Mouse (Mus musculus) limb, embryonic 13.5 days (tissue): ENCODE results near the gene Hdhd5. TPM values are rescaled to one million over a fixed set of nuclear protein-coding genes. Genes with fewer than 3 reads are reported as not detected.
A peak's percentile ranks its signal among the peaks of the same experiment; 100 is the strongest.

Source experiments
- ATAC-seq: fragments of 200-750 bp; cut with Nextera tagmentation; 2 replicates; pipeline ENCODE4 v1.8.0; 2017; ENCODE audit warnings: low read depth, moderate number of reproducible peaks, moderate TSS enrichment; ENCODE audit not compliant: low FRiP score
- H3K27ac ChIP-seq: fragments of 300-500 bp; sonication (generic); 2 replicates; pipeline ENCODE4 v1.5.1; 2015; ENCODE audit warnings: inconsistent platforms, mild to moderate bottlenecking, moderate library complexity
- H3K27me3 ChIP-seq: fragments of 300-500 bp; sonication (generic); 2 replicates; pipeline ENCODE4 v1.6.1; 2015; ENCODE audit warnings: mild to moderate bottlenecking, inconsistent platforms
- H3K36me3 ChIP-seq: fragments of 300-500 bp; sonication (generic); 2 replicates; pipeline ENCODE4 v1.6.1; 2015; ENCODE audit warnings: inconsistent platforms, mild to moderate bottlenecking, moderate library complexity
- H3K4me1 ChIP-seq: fragments of 300-500 bp; sonication (generic); 2 replicates; pipeline ENCODE4 v1.6.1; 2015; ENCODE audit warnings: inconsistent platforms
- H3K4me2 ChIP-seq: fragments of 300-500 bp; sonication (generic); replicated peaks from 2 replicates; pipeline ENCODE4 v1.6.1; 2015; ENCODE audit warnings: inconsistent platforms, mild to moderate bottlenecking, moderate library complexity
- H3K4me3 ChIP-seq: fragments of 300-500 bp; sonication (generic); 2 replicates; pipeline ENCODE4 v1.5.1; 2015; ENCODE audit warnings: moderate library complexity, mild to moderate bottlenecking, inconsistent platforms
- H3K9ac ChIP-seq: fragments of 300-500 bp; sonication (generic); 2 replicates; pipeline ENCODE4 v1.6.1; 2015; ENCODE audit warnings: mild to moderate bottlenecking, inconsistent platforms
- H3K9me3 ChIP-seq: fragments of 300-500 bp; sonication (generic); 2 replicates; pipeline ENCODE4 v1.6.1; 2016; ENCODE audit warnings: inconsistent platforms
- WGBS: fragments of 180-500 bp; shearing (Covaris S2); methylation state at CpG from one replicate; pipeline ENCODE4 v1.1.7; 2015; 5-methylcytosine and 5-hydroxymethylcytosine counted together
- polyA plus RNA-seq: library from polyadenylated mRNA; unstranded; fragments of >200 nt; fragmentation: Nextera tagmentation; extraction: Ambion mirVana; gene quantifications from 2 replicates; pipeline ENCODE4 v1.2.1, GENCODE M21; 2015

Gene Hdhd5
- polyA plus RNA-seq, 1 experiment from 2014 or later: 18.6 TPM

DNA sequence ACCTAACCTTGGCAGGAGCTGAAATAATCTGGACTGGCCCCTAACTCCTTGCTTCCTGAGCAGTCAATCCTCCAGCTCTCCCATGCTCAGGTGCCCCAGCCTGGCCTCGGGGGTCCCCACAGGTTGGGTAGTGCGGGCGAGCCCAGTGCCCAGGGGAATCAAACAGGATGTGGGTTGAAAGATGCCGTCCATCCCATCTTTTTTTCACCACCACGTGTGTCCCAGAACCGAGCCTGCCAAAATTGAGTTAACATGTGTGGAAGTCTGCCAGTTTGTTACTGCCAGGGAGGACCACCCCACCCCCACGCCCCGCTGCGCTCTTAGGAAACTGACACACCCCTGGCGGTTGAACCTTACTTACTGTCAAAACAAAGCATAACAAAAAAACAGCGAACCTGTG lies 67.2 kb downstream of the Hdhd5 start:
- Histone ChIP-seq H3K27ac (no peak overlapping the region), H3K4me2 (peak overlapping the region; percentile 75), H3K4me1 (peaks cover 18% of the 10 kb centered on the region), H3K36me3 (no peaks in the 10 kb centered on the region), H3K27me3 (peaks cover 49% of the 10 kb centered on the region), H3K4me3 (peak overlapping the region; percentile 65), H3K9ac (peak overlapping the region; percentile 67), H3K9me3 (no peaks in the 10 kb centered on the region)
- WGBS: 5% methylated on average over 11 of the region's 11 CpGs
- no peak for ATAC-seq

DNA sequence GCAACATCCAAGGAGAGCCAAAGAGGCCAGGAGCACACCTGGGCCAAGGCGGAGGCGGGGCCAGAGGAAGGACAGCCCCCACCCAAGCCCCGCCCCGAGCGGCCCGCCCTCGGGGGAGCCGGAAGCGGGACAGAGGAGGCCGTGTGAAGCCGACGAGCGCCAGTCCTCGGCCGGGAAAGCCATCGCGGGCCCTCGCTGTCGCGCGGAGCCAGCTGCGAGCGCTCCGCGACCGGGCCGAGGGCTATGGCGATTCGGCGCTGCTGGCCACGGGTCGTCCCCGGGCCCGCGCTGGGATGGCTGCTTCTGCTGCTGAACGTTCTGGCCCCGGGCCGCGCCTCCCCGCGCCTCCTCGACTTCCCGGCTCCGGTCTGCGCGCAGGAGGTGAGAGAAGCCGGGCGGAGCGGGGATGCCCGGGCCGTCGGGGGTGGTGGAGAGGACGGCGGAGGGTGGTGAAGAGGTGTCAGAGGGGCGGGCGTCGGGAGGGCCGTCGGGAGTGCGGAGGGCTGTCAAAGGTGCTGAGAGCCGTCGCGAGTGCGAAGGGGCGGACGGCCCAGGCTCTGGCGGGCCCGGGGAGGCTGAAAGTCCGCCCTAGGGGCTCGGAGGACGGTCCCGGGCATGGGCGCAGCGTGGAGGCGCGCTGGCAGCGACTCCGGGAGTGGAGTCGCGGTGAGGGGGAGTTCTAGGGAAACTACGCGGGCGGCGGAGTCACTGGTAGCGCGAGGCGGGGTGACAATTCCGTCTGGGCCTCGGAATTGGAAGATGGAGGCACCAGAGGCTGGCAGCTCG lies 67.8 kb downstream of the Hdhd5 start, which contains the start of gene Il17ra:
Il17ra (plus strand) TSS at position 162 of the 786 bp plus-strand sequence.
- Histone ChIP-seq H3K27me3 (peaks cover 49% of the 10 kb centered on the region), H3K4me2 (peak within 1 kb of the TSS; percentile 75), H3K4me3 (peak within 1 kb of the TSS; percentile 65), H3K4me1 (peaks cover 18% of the 10 kb centered on the region), H3K9me3 (no peaks in the 10 kb centered on the region), H3K27ac (no peak within 1 kb of the TSS), H3K9ac (peak within 1 kb of the TSS; percentile 67), H3K36me3 (no peaks in the 10 kb centered on the region)
- under 1% methylated on average over 75 of the region's 90 CpGs for WGBS
- peak; percentile 86 for ATAC-seq

DNA sequence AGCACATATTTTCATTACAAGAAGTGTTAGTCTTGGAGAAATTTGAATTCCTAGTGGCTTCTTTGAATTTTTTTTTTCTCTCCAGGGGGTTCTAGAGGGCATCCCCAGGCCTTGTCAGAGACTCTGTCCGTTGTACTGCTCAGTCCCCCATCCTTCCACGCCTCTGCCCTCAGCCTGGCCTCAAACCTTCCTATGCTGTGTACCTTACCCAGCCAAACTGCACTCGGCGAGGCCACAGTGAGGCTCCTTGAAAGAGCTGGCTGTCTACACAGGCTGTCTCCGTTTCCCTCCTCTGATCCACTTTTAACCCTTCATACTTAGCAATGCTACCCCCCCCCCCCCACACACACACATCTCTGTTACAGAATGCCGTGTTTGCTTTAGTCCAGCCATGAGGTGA lies 68.9 kb downstream of the Hdhd5 start:
- no peak for ATAC-seq
- H3K27ac ChIP-seq: no peak overlapping the region
- no peaks in the 10 kb centered on the region for H3K9me3 ChIP-seq
- no peaks in the 10 kb centered on the region for H3K36me3 ChIP-seq
- no peak overlapping the region for H3K9ac ChIP-seq
- no peak overlapping the region for H3K4me3 ChIP-seq
- peaks cover 18% of the 10 kb centered on the region for H3K4me1 ChIP-seq
- no peak overlapping the region for H3K4me2 ChIP-seq
- peaks cover 49% of the 10 kb centered on the region for H3K27me3 ChIP-seq
- 53% methylated on average over 6 of the region's 6 CpGs for WGBS

DNA sequence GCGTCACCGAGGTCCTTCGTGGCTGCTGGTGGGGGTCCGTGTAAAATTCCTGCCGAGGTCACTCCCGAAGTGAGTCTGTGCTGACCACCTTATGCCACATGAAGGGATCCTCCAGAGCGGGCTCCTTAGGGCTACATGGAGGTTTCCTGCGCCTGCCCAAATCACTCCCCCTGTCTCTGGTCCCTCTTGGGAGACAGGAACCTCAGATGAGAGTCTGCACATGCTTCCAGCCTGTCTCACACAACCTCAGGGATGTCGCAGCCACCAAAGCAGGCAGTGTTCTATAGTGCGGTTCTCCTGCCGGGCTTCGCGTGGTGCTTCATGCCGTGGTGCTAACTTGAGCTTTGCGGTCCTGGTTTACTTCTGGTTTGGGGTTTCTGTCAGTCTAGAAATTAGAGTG lies 69.9 kb downstream of the Hdhd5 start:
- Histone ChIP-seq H3K4me1 (peaks cover 18% of the 10 kb centered on the region), H3K27me3 (peaks cover 49% of the 10 kb centered on the region), H3K4me2 (no peak overlapping the region), H3K36me3 (no peaks in the 10 kb centered on the region), H3K9ac (no peak overlapping the region), H3K4me3 (no peak overlapping the region), H3K9me3 (no peaks in the 10 kb centered on the region), H3K27ac (no peak overlapping the region)
- no peak for ATAC-seq
- 62% methylated on average over 15 of the region's 15 CpGs for WGBS

Other genes starting within 250 kb of the Hdhd5 start
- 0.61 and 0.72 TPM in 2 replicates for gene D330020A13Rik, start 237.0 kb downstream of the Hdhd5 start, polyA plus RNA-seq
- gene B4galnt3, start 236.8 kb downstream of the Hdhd5 start, polyA plus RNA-seq: 0.75 and 0.80 TPM in 2 replicates
- gene Kdm5a, start 167.2 kb downstream of the Hdhd5 start, polyA plus RNA-seq: 50.4 and 52.2 TPM in 2 replicates
- 23.8 and 26.1 TPM in 2 replicates for gene Ccdc77, start 166.9 kb downstream of the Hdhd5 start, polyA plus RNA-seq
- 4.6 and 5.4 TPM in 2 replicates for gene Il17ra, start 68.1 kb downstream of the Hdhd5 start, polyA plus RNA-seq
- 0.08 and 0.25 TPM in 2 replicates for gene Tmem121b, start 37.5 kb downstream of the Hdhd5 start, polyA plus RNA-seq
- gene Cecr2, start 135.1 kb upstream of the Hdhd5 start, polyA plus RNA-seq: 3.2 and 3.3 TPM in 2 replicates
- 0.57 and 0.67 TPM in 2 replicates for gene Slc25a18, start 242.3 kb upstream of the Hdhd5 start, polyA plus RNA-seq